Mouse (Mus musculus) stomach, postnatal 0 days (tissue): Measurements from ENCODE around the gene Iqcg.

Source experiments
- CTCF ChIP-seq: IDR thresholded peaks from 2 replicates; pipeline ENCODE4 v1.5.1; 2016; ENCODE audit warnings: antibody characterized with exemption, low read depth, mild to moderate bottlenecking, moderate library complexity
- EP300 ChIP-seq: optimal IDR thresholded peaks from 2 replicates; pipeline ENCODE3; 2016; ENCODE audit warnings: antibody characterized with exemption

GRCm38 (mm10) chr16:33070928-33071327 lies 14.9 kb upstream of the Iqcg start:
- TF ChIP-seq CTCF (peak; percentile 17; the same call in 1 of the 2 replicates), EP300 (no peak)
